Mouse (Mus musculus) embryonic facial prominence, embryonic 15.5 days (tissue): ENCODE data around the gene Lcn11. TPM values are rescaled to one million over a fixed set of nuclear protein-coding genes. Genes with fewer than 3 reads are reported as not detected.
"Not testable (repeated sequence)": the region's sequence is repeated elsewhere in the genome, so short reads cannot be mapped to it uniquely, and the experiment has no call there.

Source experiments
- ATAC-seq: fragments of 200-750 bp; cut with Nextera tagmentation; 2 replicates; pipeline ENCODE4 v1.8.0; 2017; ENCODE audit warnings: low read depth, moderate TSS enrichment; ENCODE audit not compliant: insufficient number of reproducible peaks, low FRiP score, low TSS enrichment
- H3K27ac ChIP-seq: fragments of 300-500 bp; sonication (generic); replicated peaks from 2 replicates; pipeline ENCODE4 v1.5.1; 2015; ENCODE audit warnings: mild to moderate bottlenecking, inconsistent platforms
- H3K27me3 ChIP-seq: fragments of 300-500 bp; sonication (generic); 2 replicates; pipeline ENCODE4 v1.6.1; 2015; ENCODE audit warnings: inconsistent platforms
- H3K36me3 ChIP-seq: fragments of 300-500 bp; sonication (generic); 2 replicates; pipeline ENCODE4 v1.6.1; 2015; ENCODE audit warnings: mild to moderate bottlenecking, inconsistent platforms
- H3K4me1 ChIP-seq: fragments of 300-500 bp; sonication (generic); 2 replicates; pipeline ENCODE4 v1.6.1; 2015; ENCODE audit warnings: inconsistent platforms
- H3K4me2 ChIP-seq: fragments of 300-500 bp; sonication (generic); replicated peaks from 2 replicates; pipeline ENCODE4 v1.6.1; 2015; ENCODE audit warnings: mild to moderate bottlenecking, inconsistent platforms
- H3K4me3 ChIP-seq: fragments of 300-500 bp; sonication (generic); replicated peaks from 2 replicates; pipeline ENCODE4 v1.5.1; 2015; ENCODE audit warnings: mild to moderate bottlenecking, inconsistent platforms
- H3K9ac ChIP-seq: fragments of 300-500 bp; sonication (generic); 2 replicates; pipeline ENCODE4 v1.6.1; 2015; ENCODE audit warnings: inconsistent platforms
- H3K9me3 ChIP-seq: fragments of 300-500 bp; sonication (generic); replicated peaks from 2 replicates; pipeline ENCODE4 v1.6.1; 2016; ENCODE audit warnings: inconsistent platforms
- WGBS: fragments of 180-500 bp; shearing (Covaris S2); methylation state at CpG from one replicate; pipeline ENCODE4 v1.1.7; 2015; 5-methylcytosine and 5-hydroxymethylcytosine counted together
- polyA plus RNA-seq: library from polyadenylated mRNA; unstranded; fragments of >200 nt; fragmentation: Nextera tagmentation; extraction: Ambion mirVana; gene quantifications from 2 replicates; pipeline ENCODE4 v1.2.1, GENCODE M21; 2015

Lcn11 gene
- not detected in 2 replicates for polyA plus RNA-seq

- ATAC-seq: no peak
- Histone ChIP-seq H3K4me1 (no peaks in the 10 kb centered on the region), H3K36me3 (no peaks in the 10 kb centered on the region), H3K9me3 (no peaks in the 10 kb centered on the region), H3K9ac (no peak within 1 kb of the TSS), H3K27ac (no peak within 1 kb of the TSS), H3K4me2 (no peak within 1 kb of the TSS), H3K4me3 (no peak within 1 kb of the TSS), H3K27me3 (no peaks in the 10 kb centered on the region)
- 86% methylated on average over 1 of the region's 1 CpGs for WGBS
Observed at GRCm38 (mm10) chr2:25776717-25777116, at the start of gene Lcn11. Gene Lcn11, plus strand, starts transcription at chr2:25777017.

GRCm38 (mm10) chr2:25733199-25733930 lies 43.5 kb upstream of the Lcn11 start:
- H3K27me3 ChIP-seq: no peaks in the 10 kb centered on the region
- 37% methylated on average over 2 of the region's 2 CpGs for whole genome bisulfite sequencing
- no peak overlapping the region for H3K9ac ChIP-seq
- no peak overlapping the region for H3K4me3 ChIP-seq
- H3K27ac ChIP-seq: no peak overlapping the region
- no peaks in the 10 kb centered on the region for H3K4me1 ChIP-seq
- no peak overlapping the region for H3K4me2 ChIP-seq
- H3K9me3 ChIP-seq: no peaks in the 10 kb centered on the region
- ATAC-seq: no peak
- no peaks in the 10 kb centered on the region for H3K36me3 ChIP-seq

- H3K4me1 ChIP-seq, H3K4me3 ChIP-seq, H3K9me3 ChIP-seq, ATAC-seq, H3K27ac ChIP-seq, H3K4me2 ChIP-seq, H3K36me3 ChIP-seq, H3K9ac ChIP-seq, H3K27me3 ChIP-seq: not testable (repeated sequence)
- 86% methylated on average over 3 of the region's 3 CpGs for WGBS
Observed at GRCm38 (mm10) chr2:25736709-25737108, 40.1 kb upstream of the Lcn11 start, which contains the start of gene Obp2b. Gene Obp2b, plus strand, starts transcription at chr2:25737009.

GRCm38 (mm10) chr2:25741671-25742070 lies 35.1 kb upstream of the Lcn11 start:
- 52% methylated on average over 1 of the region's 1 CpGs for WGBS
- no peaks in the 10 kb centered on the region for H3K4me1 ChIP-seq
- H3K4me3 ChIP-seq: no peak overlapping the region
- no peak for ATAC-seq
- no peaks in the 10 kb centered on the region for H3K36me3 ChIP-seq
- no peak overlapping the region for H3K9ac ChIP-seq
- no peaks in the 10 kb centered on the region for H3K27me3 ChIP-seq
- no peak overlapping the region for H3K27ac ChIP-seq
- H3K4me2 ChIP-seq: no peak overlapping the region
- H3K9me3 ChIP-seq: no peaks in the 10 kb centered on the region

- 96% methylated on average over 1 of the region's 1 CpGs for WGBS
Observed at GRCm38 (mm10) chr2:25754201-25754600, 22.6 kb upstream of the Lcn11 start.

GRCm38 (mm10) chr2:25758064-25758625 lies 18.7 kb upstream of the Lcn11 start:
- WGBS: 24% methylated on average over 4 of the region's 4 CpGs
- H3K4me3 ChIP-seq: no peak overlapping the region
- H3K4me1 ChIP-seq: no peaks in the 10 kb centered on the region
- no peak overlapping the region for H3K27ac ChIP-seq
- H3K4me2 ChIP-seq: no peak overlapping the region
- no peaks in the 10 kb centered on the region for H3K9me3 ChIP-seq
- no peak for ATAC-seq
- no peaks in the 10 kb centered on the region for H3K27me3 ChIP-seq
- H3K36me3 ChIP-seq: no peaks in the 10 kb centered on the region
- H3K9ac ChIP-seq: no peak overlapping the region

More at GRCm38 (mm10) chr2:25754201-25754600, 22.6 kb upstream of the Lcn11 start:
- Histone ChIP-seq H3K4me2 (no peak overlapping the region), H3K27me3 (no peaks in the 10 kb centered on the region), H3K27ac (no peak overlapping the region), H3K4me3 (no peak overlapping the region), H3K4me1 (no peaks in the 10 kb centered on the region), H3K9me3 (no peaks in the 10 kb centered on the region), H3K9ac (no peak overlapping the region), H3K36me3 (no peaks in the 10 kb centered on the region)
- no peak for ATAC-seq

GRCm38 (mm10) chr2:25765269-25765668 lies 11.5 kb upstream of the Lcn11 start, which contains the start of gene Lcn3:
Gene Lcn3, plus strand, starts transcription at chr2:25765569.
- Histone ChIP-seq H3K4me3 (no peak within 1 kb of the TSS), H3K9me3 (no peaks in the 10 kb centered on the region), H3K4me1 (no peaks in the 10 kb centered on the region), H3K9ac (no peak within 1 kb of the TSS), H3K27me3 (no peaks in the 10 kb centered on the region), H3K27ac (no peak within 1 kb of the TSS), H3K36me3 (no peaks in the 10 kb centered on the region), H3K4me2 (no peak within 1 kb of the TSS)
- WGBS: 37% methylated on average over 2 of the region's 2 CpGs
- ATAC-seq: no peak

- no peak for ATAC-seq
- no peaks in the 10 kb centered on the region for H3K36me3 ChIP-seq
- H3K27ac ChIP-seq: no peak overlapping the region
- H3K9me3 ChIP-seq: no peaks in the 10 kb centered on the region
- no peaks in the 10 kb centered on the region for H3K27me3 ChIP-seq
- no peak overlapping the region for H3K4me2 ChIP-seq
- H3K4me3 ChIP-seq: no peak overlapping the region
- H3K9ac ChIP-seq: no peak overlapping the region
- H3K4me1 ChIP-seq: no peaks in the 10 kb centered on the region
- WGBS: 82% methylated on average over 4 of the region's 4 CpGs
Observed at GRCm38 (mm10) chr2:25767764-25768163, 9.1 kb upstream of the Lcn11 start.

GRCm38 (mm10) chr2:25773507-25773906 lies 3.3 kb upstream of the Lcn11 start:
- no peaks in the 10 kb centered on the region for H3K36me3 ChIP-seq
- 87% methylated on average over 2 of the region's 2 CpGs for WGBS
- no peak overlapping the region for H3K4me3 ChIP-seq
- H3K27me3 ChIP-seq: no peaks in the 10 kb centered on the region
- H3K9me3 ChIP-seq: no peaks in the 10 kb centered on the region
- H3K4me2 ChIP-seq: no peak overlapping the region
- no peak overlapping the region for H3K9ac ChIP-seq
- no peak for ATAC-seq
- no peak overlapping the region for H3K27ac ChIP-seq
- H3K4me1 ChIP-seq: no peaks in the 10 kb centered on the region

GRCm38 (mm10) chr2:25774640-25775039 lies 2.2 kb upstream of the Lcn11 start:
- H3K4me2 ChIP-seq: no peak overlapping the region
- no peak for ATAC-seq
- no peak overlapping the region for H3K9ac ChIP-seq
- H3K9me3 ChIP-seq: no peaks in the 10 kb centered on the region
- no peaks in the 10 kb centered on the region for H3K36me3 ChIP-seq
- H3K27ac ChIP-seq: no peak overlapping the region
- no peaks in the 10 kb centered on the region for H3K4me1 ChIP-seq
- no peaks in the 10 kb centered on the region for H3K27me3 ChIP-seq
- H3K4me3 ChIP-seq: no peak overlapping the region
- 67% methylated on average over 2 of the region's 2 CpGs for WGBS

- 70% methylated on average over 3 of the region's 3 CpGs for WGBS
Observed at GRCm38 (mm10) chr2:25775991-25776390, 826 bp upstream of the Lcn11 start.

GRCm38 (mm10) chr2:25779076-25779475 lies 2.3 kb downstream of the Lcn11 start:
- H3K9me3 ChIP-seq: no peaks in the 10 kb centered on the region
- H3K4me2 ChIP-seq: no peak overlapping the region
- no peak for ATAC-seq
- H3K4me3 ChIP-seq: no peak overlapping the region
- no peaks in the 10 kb centered on the region for H3K4me1 ChIP-seq
- H3K27ac ChIP-seq: no peak overlapping the region
- H3K36me3 ChIP-seq: no peaks in the 10 kb centered on the region
- 91% methylated on average over 9 of the region's 9 CpGs for WGBS
- H3K9ac ChIP-seq: no peak overlapping the region
- no peaks in the 10 kb centered on the region for H3K27me3 ChIP-seq

More at GRCm38 (mm10) chr2:25775991-25776390, 826 bp upstream of the Lcn11 start:
- no peak overlapping the region for H3K4me3 ChIP-seq
- H3K9ac ChIP-seq: no peak overlapping the region
- no peaks in the 10 kb centered on the region for H3K4me1 ChIP-seq
- H3K27me3 ChIP-seq: no peaks in the 10 kb centered on the region
- no peaks in the 10 kb centered on the region for H3K36me3 ChIP-seq
- H3K4me2 ChIP-seq: no peak overlapping the region
- no peak overlapping the region for H3K27ac ChIP-seq
- ATAC-seq: no peak
- H3K9me3 ChIP-seq: no peaks in the 10 kb centered on the region
